Mouse (Mus musculus) hindbrain, embryonic 16.5 days (tissue): Measurements from ENCODE around the gene Actl7a. TPM values are rescaled to one million over a fixed set of nuclear protein-coding genes. Genes with fewer than 3 reads are reported as not detected.

ENCODE experiments used
- ATAC-seq: fragments of 200-750 bp; cut with Nextera tagmentation; 2 replicates; pipeline ENCODE4 v1.8.0; 2017; ENCODE audit warnings: moderate TSS enrichment, moderate library complexity
- H3K27ac ChIP-seq: fragments of 300-500 bp; sonication (generic); 2 replicates; pipeline ENCODE4 v1.5.1; 2014; ENCODE audit warnings: low read depth, mild to moderate bottlenecking, control low read depth, low read length, moderate library complexity
- H3K27me3 ChIP-seq: fragments of 300-500 bp; sonication (generic); replicated peaks from 2 replicates; pipeline ENCODE4 v1.6.1; 2014; ENCODE audit warnings: low read length; ENCODE audit not compliant: control insufficient read depth, insufficient read depth
- H3K36me3 ChIP-seq: fragments of 300-500 bp; sonication (generic); 2 replicates; pipeline ENCODE4 v1.6.1; 2014; ENCODE audit warnings: mild to moderate bottlenecking, low read length, moderate library complexity, mixed read lengths; ENCODE audit not compliant: control insufficient read depth, insufficient read depth
- H3K4me1 ChIP-seq: fragments of 300-500 bp; sonication (generic); 2 replicates; pipeline ENCODE4 v1.6.1; 2014; ENCODE audit warnings: low read depth, low read length; ENCODE audit not compliant: control insufficient read depth, insufficient read depth
- H3K4me2 ChIP-seq: fragments of 300-500 bp; sonication (generic); 2 replicates; pipeline ENCODE4 v1.6.1; 2014; ENCODE audit warnings: mild to moderate bottlenecking, low read length, control low read depth, moderate library complexity
- H3K4me3 ChIP-seq: fragments of 300-500 bp; sonication (generic); 2 replicates; pipeline ENCODE4 v1.5.1; 2014; ENCODE audit warnings: mild to moderate bottlenecking, low read length, control low read depth, moderate library complexity
- H3K9ac ChIP-seq: fragments of 300-500 bp; sonication (generic); 2 replicates; pipeline ENCODE4 v1.6.1; 2014; ENCODE audit warnings: low read depth, mild to moderate bottlenecking, control low read depth, low read length, moderate library complexity
- H3K9me3 ChIP-seq: fragments of 300-500 bp; sonication (generic); 2 replicates; pipeline ENCODE4 v1.6.1; 2014; ENCODE audit warnings: mild to moderate bottlenecking, low read length, moderate library complexity; ENCODE audit not compliant: control insufficient read depth
- WGBS: fragments of 180-500 bp; shearing (Covaris S2); extraction: QIAGEN DNeasy Blood & Tissue Kit; methylation state at CpG from one replicate; pipeline ENCODE4 v1.1.7; 2014; 5-methylcytosine and 5-hydroxymethylcytosine counted together
- polyA plus RNA-seq: library from polyadenylated mRNA; unstranded; fragments of >200 nt; fragmentation: Nextera tagmentation; extraction: Ambion mirVana; gene quantifications from 2 replicates; pipeline ENCODE4 v1.2.1, GENCODE M21; 2015

Actl7a gene
- polyA plus RNA-seq, 1 experiment from 2014 or later: not detected

- no peak for ATAC-seq
- no peaks in the 10 kb centered on the region for H3K9me3 ChIP-seq
- WGBS: 96% methylated on average over 9 of the region's 9 CpGs
- no peak overlapping the region for H3K4me2 ChIP-seq
- no peak overlapping the region for H3K9ac ChIP-seq
- H3K27me3 ChIP-seq: no peaks in the 10 kb centered on the region
- no peak overlapping the region for H3K27ac ChIP-seq
- H3K4me1 ChIP-seq: no peaks in the 10 kb centered on the region
- no peak overlapping the region for H3K4me3 ChIP-seq
- peaks cover 34% of the 10 kb centered on the region for H3K36me3 ChIP-seq
These were observed 4.2 kb downstream of the Actl7a start for GRCm38 (mm10) chr4:56747456-56747855.

GRCm38 (mm10) chr4:56756021-56756420, 12.8 kb downstream of the Actl7a start:
- no peak for ATAC-seq
- Histone ChIP-seq H3K9me3 (no peaks in the 10 kb centered on the region), H3K36me3 (peaks cover 60% of the 10 kb centered on the region), H3K4me3 (no peak overlapping the region), H3K27ac (no peak overlapping the region), H3K4me2 (no peak overlapping the region), H3K27me3 (no peaks in the 10 kb centered on the region), H3K9ac (no peak overlapping the region), H3K4me1 (no peaks in the 10 kb centered on the region)
- 89% methylated on average over 5 of the region's 5 CpGs for WGBS

GRCm38 (mm10) chr4:56756966-56757600, 13.9 kb downstream of the Actl7a start:
- H3K4me1 ChIP-seq: no peaks in the 10 kb centered on the region
- H3K4me2 ChIP-seq: no peak overlapping the region
- 92% methylated on average over 10 of the region's 10 CpGs for WGBS
- no peak overlapping the region for H3K9ac ChIP-seq
- H3K36me3 ChIP-seq: peaks cover 50% of the 10 kb centered on the region
- no peaks in the 10 kb centered on the region for H3K27me3 ChIP-seq
- no peak overlapping the region for H3K4me3 ChIP-seq
- no peak for ATAC-seq
- H3K27ac ChIP-seq: no peak overlapping the region
- no peaks in the 10 kb centered on the region for H3K9me3 ChIP-seq

GRCm38 (mm10) chr4:56757693-56758092, 14.5 kb downstream of the Actl7a start:
- 97% methylated on average over 1 of the region's 1 CpGs for WGBS
- no peak for ATAC-seq
- Histone ChIP-seq H3K27ac (no peak overlapping the region), H3K9me3 (no peaks in the 10 kb centered on the region), H3K36me3 (peaks cover 55% of the 10 kb centered on the region), H3K4me3 (no peak overlapping the region), H3K4me2 (no peak overlapping the region), H3K9ac (no peak overlapping the region), H3K27me3 (no peaks in the 10 kb centered on the region), H3K4me1 (no peaks in the 10 kb centered on the region)

DNA sequence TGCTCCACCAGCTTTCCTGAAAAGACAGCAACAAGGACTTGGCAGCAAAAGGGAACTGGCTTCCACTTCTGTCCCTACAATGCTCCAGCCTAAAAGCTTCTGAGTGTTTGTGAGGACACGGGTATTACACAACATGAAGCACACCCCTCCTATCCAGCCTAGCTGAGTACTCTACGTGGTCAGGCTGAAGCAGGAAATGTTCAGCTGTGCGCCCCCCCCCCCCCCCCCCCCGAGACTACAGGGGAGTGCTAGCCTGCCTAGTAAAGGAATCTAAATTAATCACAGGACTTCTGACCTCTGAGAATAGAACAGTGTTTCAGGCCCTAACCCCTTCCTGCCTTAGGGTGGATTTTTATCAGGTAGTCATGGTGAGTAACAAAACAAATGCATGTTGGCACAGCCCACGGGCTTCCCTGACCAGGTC, 24.7 kb downstream of the Actl7a start:
- Histone ChIP-seq H3K27ac (no peak overlapping the region), H3K36me3 (peaks cover 53% of the 10 kb centered on the region), H3K4me2 (no peak overlapping the region), H3K4me3 (no peak overlapping the region), H3K27me3 (no peaks in the 10 kb centered on the region), H3K4me1 (no peaks in the 10 kb centered on the region), H3K9me3 (no peaks in the 10 kb centered on the region), H3K9ac (no peak overlapping the region)
- no peak for ATAC-seq
- WGBS: 85% methylated on average over 5 of the region's 5 CpGs

- Histone ChIP-seq H3K4me2 (no peak overlapping the region), H3K9ac (no peak overlapping the region), H3K4me1 (no peaks in the 10 kb centered on the region), H3K4me3 (no peak overlapping the region), H3K9me3 (no peaks in the 10 kb centered on the region), H3K27ac (no peak overlapping the region), H3K27me3 (no peaks in the 10 kb centered on the region), H3K36me3 (peaks cover 59% of the 10 kb centered on the region)
- ATAC-seq: no peak
- 91% methylated on average over 7 of the region's 7 CpGs for whole genome bisulfite sequencing
These were observed 25.7 kb downstream of the Actl7a start for GRCm38 (mm10) chr4:56768913-56769312.

DNA sequence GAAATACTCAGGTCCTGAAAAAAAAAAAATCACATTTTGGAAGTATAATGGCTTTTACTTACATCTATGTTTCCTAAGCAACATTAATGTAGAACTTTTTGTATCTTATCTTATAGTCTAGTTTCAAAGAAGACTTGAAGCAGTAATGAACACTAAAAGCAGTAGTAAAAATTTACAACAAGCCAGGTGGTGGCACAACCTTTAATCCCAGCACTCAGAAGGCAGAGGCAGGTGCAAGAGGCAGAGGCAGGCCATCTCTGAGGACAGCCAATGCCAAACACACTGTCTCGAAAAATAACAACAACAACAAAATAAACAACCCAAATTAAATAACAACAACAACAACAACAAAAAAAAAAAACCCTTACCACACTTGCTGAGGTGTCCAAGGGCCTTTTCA, 27.9 kb downstream of the Actl7a start:
- Histone ChIP-seq H3K27ac (no peak overlapping the region), H3K9me3 (no peaks in the 10 kb centered on the region), H3K4me2 (no peak overlapping the region), H3K36me3 (peaks cover 54% of the 10 kb centered on the region), H3K9ac (no peak overlapping the region), H3K4me3 (no peak overlapping the region), H3K27me3 (no peaks in the 10 kb centered on the region), H3K4me1 (no peaks in the 10 kb centered on the region)
- no peak for ATAC-seq
- 90% methylated on average over 1 of the region's 1 CpGs for WGBS

GRCm38 (mm10) chr4:56791373-56791772, 48.2 kb downstream of the Actl7a start:
- ATAC-seq: no peak
- WGBS: 44% methylated on average over 1 of the region's 1 CpGs
- H3K9ac ChIP-seq: no peak overlapping the region
- H3K9me3 ChIP-seq: no peaks in the 10 kb centered on the region
- H3K27ac ChIP-seq: no peak overlapping the region
- no peak overlapping the region for H3K4me2 ChIP-seq
- H3K27me3 ChIP-seq: no peaks in the 10 kb centered on the region
- peaks cover 60% of the 10 kb centered on the region for H3K36me3 ChIP-seq
- H3K4me3 ChIP-seq: no peak overlapping the region
- H3K4me1 ChIP-seq: no peaks in the 10 kb centered on the region
